Mouse (Mus musculus) kidney, embryonic 15.5 days (tissue): Measurements from ENCODE around the gene Nfic. TPM values are rescaled to one million over a fixed set of nuclear protein-coding genes. Genes with fewer than 3 reads are reported as not detected.

Source experiments
- ATAC-seq: fragments of 200-750 bp; cut with Nextera tagmentation; replicated peaks from 2 replicates; pipeline ENCODE4 v1.8.0; 2017; ENCODE audit warnings: moderate TSS enrichment; ENCODE audit not compliant: low FRiP score
- H3K27ac ChIP-seq: fragments of 300-500 bp; sonication (generic); 2 replicates; pipeline ENCODE4 v1.5.1; 2015; ENCODE audit warnings: mild to moderate bottlenecking, inconsistent platforms
- H3K27me3 ChIP-seq: fragments of 300-500 bp; sonication (generic); 2 replicates; pipeline ENCODE4 v1.6.1; 2015; ENCODE audit warnings: inconsistent platforms
- H3K36me3 ChIP-seq: fragments of 300-500 bp; sonication (generic); 2 replicates; pipeline ENCODE4 v1.6.1; 2015; ENCODE audit warnings: inconsistent platforms
- H3K4me1 ChIP-seq: fragments of 300-500 bp; sonication (generic); 2 replicates; pipeline ENCODE4 v1.6.1; 2015; ENCODE audit warnings: inconsistent platforms
- H3K4me2 ChIP-seq: fragments of 300-500 bp; sonication (generic); 2 replicates; pipeline ENCODE4 v1.6.1; 2015; ENCODE audit warnings: moderate library complexity, mild to moderate bottlenecking, inconsistent platforms
- H3K4me3 ChIP-seq: fragments of 300-500 bp; sonication (generic); replicated peaks from 2 replicates; pipeline ENCODE4 v1.5.1; 2015; ENCODE audit warnings: mild to moderate bottlenecking, inconsistent platforms
- H3K9ac ChIP-seq: fragments of 300-500 bp; sonication (generic); 2 replicates; pipeline ENCODE4 v1.6.1; 2015; ENCODE audit warnings: mild to moderate bottlenecking, inconsistent platforms
- H3K9me3 ChIP-seq: fragments of 300-500 bp; sonication (generic); replicated peaks from 2 replicates; pipeline ENCODE4 v1.6.1; 2016; ENCODE audit warnings: inconsistent platforms
- WGBS: fragments of 180-500 bp; shearing (Covaris S2); methylation state at CpG from one replicate; pipeline ENCODE4 v1.1.7; 2015; ENCODE audit warnings: mixed read lengths; 5-methylcytosine and 5-hydroxymethylcytosine counted together
- polyA plus RNA-seq: library from polyadenylated mRNA; unstranded; fragments of >200 nt; fragmentation: Nextera tagmentation; extraction: Ambion mirVana; gene quantifications from 2 replicates; pipeline ENCODE4 v1.2.1, GENCODE M21; 2015

Nfic gene
- polyA plus RNA-seq, 1 experiment from 2014 or later = 84.5 TPM

DNA sequence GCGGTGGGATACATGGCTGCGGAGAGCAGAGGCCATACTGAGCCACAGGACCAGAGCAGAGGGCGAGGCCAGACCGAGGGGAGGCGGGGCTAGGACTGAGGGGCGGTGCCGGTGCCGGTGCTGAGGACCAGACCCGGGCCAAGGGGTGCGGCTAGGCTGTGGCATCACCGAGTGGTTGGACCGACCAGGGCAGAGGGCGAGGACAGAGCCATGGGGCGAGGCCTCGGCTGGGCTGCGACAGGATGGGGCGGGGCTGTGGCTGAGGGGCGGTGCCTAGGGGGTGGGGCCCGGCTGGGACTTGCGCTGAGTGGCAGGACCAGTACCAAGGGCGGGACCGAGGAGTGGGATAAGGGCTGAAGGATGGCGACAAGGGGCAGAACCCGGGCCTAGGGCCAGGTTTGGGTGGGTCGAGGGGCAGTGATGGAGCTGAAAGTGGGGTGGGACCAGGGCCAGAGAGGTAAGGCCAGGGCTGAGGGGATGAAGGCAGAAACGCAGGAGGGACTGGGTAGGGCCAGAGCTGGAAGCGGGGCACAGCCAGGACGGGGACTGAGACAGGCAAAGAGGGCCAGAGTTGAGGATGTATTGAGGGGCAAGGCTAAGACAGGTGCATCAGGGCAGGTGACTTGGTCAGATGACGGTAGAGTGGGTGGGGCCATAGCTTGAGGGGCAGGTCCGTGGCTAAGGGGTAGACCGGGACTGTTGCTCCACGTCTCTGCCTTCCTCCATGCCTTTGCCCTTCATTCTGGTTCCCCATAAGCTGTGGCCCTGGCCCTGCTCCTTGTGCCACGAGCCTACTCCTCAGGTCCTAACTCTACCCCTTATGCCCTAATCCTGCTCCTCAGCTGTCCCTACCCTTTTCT lies 9.2 kb upstream of the Nfic start:
- peak overlapping the region; percentile 44 for H3K4me3 ChIP-seq
- H3K27ac ChIP-seq = no peak overlapping the region
- 1% methylated on average over 33 of the region's 33 CpGs for WGBS
- H3K36me3 ChIP-seq = no peaks in the 10 kb centered on the region
- H3K4me2 ChIP-seq = peak overlapping the region; percentile 74
- peak; percentile 86 for ATAC-seq
- H3K27me3 ChIP-seq = peaks cover 95% of the 10 kb centered on the region
- no peak overlapping the region for H3K9ac ChIP-seq
- H3K9me3 ChIP-seq = no peaks in the 10 kb centered on the region
- H3K4me1 ChIP-seq = peaks cover 27% of the 10 kb centered on the region

DNA sequence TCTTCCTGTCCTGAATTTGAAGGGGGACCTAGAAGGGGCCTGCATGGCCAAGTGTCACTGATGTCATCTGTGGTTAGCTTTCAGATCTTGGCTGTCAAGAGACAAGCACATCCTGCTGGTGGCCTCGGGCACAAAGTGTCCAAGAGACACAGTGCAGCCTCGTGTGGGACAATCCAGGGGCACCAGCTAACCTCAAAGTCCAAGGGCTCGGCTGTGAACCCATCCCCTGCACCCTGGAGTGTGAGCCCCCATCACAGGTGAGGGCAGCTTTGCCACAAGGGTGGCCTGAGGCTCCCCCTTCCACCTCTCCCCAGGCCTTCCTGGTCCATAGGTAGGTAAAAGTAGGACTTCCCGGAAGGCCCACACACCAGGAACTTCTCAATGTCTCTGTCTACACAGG lies 8.1 kb upstream of the Nfic start:
- WGBS = 73% methylated on average over 4 of the region's 4 CpGs
- no peak for ATAC-seq
- peak overlapping the region; percentile 74; the same call in 1 of the 2 replicates for H3K4me2 ChIP-seq
- H3K27me3 ChIP-seq = peaks cover 94% of the 10 kb centered on the region
- H3K9ac ChIP-seq = no peak overlapping the region
- no peak overlapping the region for H3K4me3 ChIP-seq
- H3K36me3 ChIP-seq = no peaks in the 10 kb centered on the region
- no peak overlapping the region for H3K27ac ChIP-seq
- H3K4me1 ChIP-seq = peaks cover 27% of the 10 kb centered on the region
- no peaks in the 10 kb centered on the region for H3K9me3 ChIP-seq

DNA sequence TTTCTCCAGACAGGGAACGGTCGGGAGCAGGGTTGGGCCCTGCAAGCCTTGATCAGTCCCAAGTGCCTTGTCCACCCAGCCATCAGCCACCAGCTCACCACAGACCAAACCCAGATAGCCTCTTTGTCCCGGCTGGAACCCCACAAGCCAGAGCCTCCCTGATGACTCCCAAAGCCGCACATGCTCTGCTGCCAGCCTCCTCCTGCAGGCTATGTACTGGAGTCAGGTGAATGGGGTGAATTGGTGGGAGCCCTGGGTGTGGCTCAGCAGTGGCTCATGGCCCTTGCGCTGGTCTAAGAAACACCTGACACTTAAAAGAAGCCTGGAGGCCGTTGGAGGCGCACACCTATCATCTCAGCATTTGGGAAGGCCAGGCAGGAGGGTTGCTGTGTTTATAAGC lies 7.5 kb upstream of the Nfic start:
- H3K27ac ChIP-seq = no peak overlapping the region
- peaks cover 98% of the 10 kb centered on the region for H3K27me3 ChIP-seq
- H3K4me2 ChIP-seq = no peak overlapping the region
- H3K9ac ChIP-seq = no peak overlapping the region
- 80% methylated on average over 7 of the region's 7 CpGs for WGBS
- H3K4me3 ChIP-seq = no peak overlapping the region
- no peak for ATAC-seq
- H3K36me3 ChIP-seq = no peaks in the 10 kb centered on the region
- no peaks in the 10 kb centered on the region for H3K9me3 ChIP-seq
- H3K4me1 ChIP-seq = peaks cover 27% of the 10 kb centered on the region

DNA sequence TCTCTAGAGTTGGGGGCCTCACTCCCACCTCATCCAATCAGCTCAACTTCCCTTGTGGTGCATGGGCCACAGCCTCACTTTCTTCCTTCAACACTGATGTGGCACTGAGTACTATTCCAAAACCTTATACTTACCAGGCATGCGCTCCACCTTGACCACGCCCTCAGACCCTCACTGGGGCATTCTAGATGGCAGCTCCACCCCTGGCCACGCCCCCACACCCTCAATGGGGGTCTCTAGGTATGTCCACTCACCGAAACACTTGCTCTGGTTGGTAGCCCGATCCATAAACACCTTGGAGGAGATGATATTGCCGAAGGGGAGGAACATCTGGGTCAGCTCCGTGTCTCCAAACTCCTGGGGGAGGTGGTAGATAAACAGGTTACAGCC lies 7.0 kb upstream of the Nfic start:
- ATAC-seq = no peak
- no peaks in the 10 kb centered on the region for H3K36me3 ChIP-seq
- no peak overlapping the region for H3K27ac ChIP-seq
- H3K4me2 ChIP-seq = peak overlapping the region; percentile 42
- peak overlapping the region; percentile 21; the same call in 1 of the 2 replicates for H3K4me3 ChIP-seq
- peaks cover 99% of the 10 kb centered on the region for H3K27me3 ChIP-seq
- 34% methylated on average over 7 of the region's 7 CpGs for WGBS
- H3K9ac ChIP-seq = no peak overlapping the region
- no peaks in the 10 kb centered on the region for H3K9me3 ChIP-seq
- peaks cover 27% of the 10 kb centered on the region for H3K4me1 ChIP-seq

DNA sequence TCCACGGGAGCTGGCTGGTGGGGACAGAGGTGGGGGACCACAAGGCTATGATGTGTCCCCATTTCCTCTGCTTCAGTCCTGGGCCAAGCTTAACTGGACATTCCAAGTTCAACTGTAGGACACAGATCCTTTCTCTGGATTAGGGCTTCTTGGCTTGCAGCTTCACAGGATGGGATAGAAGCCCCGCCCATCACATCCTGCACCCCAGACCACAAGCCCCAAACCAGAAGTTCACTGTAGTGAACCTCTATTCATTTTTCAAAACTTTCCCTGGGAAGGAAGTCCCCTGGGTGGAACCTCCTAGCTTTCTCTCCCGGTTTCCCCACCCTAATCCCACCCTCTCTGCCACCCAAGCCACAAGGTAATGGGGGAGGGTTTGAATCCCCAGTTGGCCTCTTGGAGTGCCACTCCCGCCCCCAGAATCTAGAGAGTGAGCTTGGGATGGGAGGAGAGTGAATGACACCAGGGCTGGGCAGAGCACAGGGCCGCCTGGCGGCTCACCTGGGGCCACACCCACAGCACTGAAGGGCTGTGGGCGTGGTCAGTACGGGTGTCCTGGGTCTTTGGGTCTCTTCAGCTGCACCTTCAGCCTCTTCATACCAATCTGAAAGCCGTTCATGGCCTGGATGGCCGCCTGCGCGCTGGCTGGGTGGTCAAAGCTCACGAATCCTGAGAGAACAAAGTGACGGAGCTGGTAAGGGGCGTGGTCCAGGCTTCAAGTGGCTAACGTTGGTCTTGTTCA lies 6.4 kb upstream of the Nfic start:
- WGBS = 4% methylated on average over 16 of the region's 16 CpGs
- no peaks in the 10 kb centered on the region for H3K36me3 ChIP-seq
- peak overlapping the region; percentile 21 for H3K4me3 ChIP-seq
- peak overlapping the region; percentile 42 for H3K4me2 ChIP-seq
- H3K9me3 ChIP-seq = no peaks in the 10 kb centered on the region
- H3K9ac ChIP-seq = no peak overlapping the region
- H3K27ac ChIP-seq = no peak overlapping the region
- H3K27me3 ChIP-seq = peaks cover 99% of the 10 kb centered on the region
- peaks cover 27% of the 10 kb centered on the region for H3K4me1 ChIP-seq
- no peak for ATAC-seq

DNA sequence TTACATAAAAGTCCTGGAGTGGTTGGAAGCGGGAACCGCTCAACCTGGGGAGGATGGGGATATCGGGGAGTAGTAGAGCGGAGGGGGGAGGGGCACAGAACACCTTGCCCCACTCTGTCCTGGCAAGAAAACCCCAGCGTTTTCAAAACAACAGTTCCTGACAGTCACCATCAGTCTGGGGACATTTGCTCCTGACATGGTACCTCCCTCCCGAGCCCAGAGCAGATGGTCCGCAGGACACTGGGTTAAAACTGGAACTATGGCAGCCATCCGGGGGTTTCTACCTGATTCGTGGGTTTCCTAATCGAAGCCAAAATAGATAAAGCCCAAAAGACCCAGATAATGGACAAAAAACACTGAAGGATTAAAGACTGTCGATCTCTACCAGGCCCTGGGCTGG lies 5.5 kb upstream of the Nfic start:
- WGBS = 38% methylated on average over 11 of the region's 11 CpGs
- H3K4me3 ChIP-seq = no peak overlapping the region

DNA sequence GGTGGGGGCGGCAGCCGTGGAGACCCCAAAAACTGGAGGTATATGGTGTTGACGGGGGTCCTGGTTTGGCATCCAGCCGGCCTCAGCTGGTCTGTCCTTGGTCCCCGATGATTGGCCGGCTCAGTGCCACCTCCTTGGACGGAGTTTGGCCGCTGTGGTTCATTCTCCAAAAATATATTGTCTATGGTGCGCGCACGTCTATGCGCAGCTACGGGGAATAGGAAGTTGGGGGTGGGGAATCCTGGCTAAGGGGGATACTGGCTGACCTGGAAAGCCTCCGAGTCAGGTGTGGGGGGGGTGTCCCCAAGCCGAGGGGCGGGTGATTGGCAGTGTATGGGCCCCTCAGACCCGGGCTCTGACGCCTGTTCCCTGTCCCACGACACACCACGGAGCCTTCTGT lies 5.0 kb upstream of the Nfic start:
- no peak for ATAC-seq
- 24% methylated on average over 20 of the region's 20 CpGs for WGBS
- H3K4me1 ChIP-seq = peaks cover 27% of the 10 kb centered on the region
- no peak overlapping the region for H3K9ac ChIP-seq
- H3K4me2 ChIP-seq = no peak overlapping the region
- no peak overlapping the region for H3K4me3 ChIP-seq
- H3K27me3 ChIP-seq = peaks cover 99% of the 10 kb centered on the region
- H3K36me3 ChIP-seq = no peaks in the 10 kb centered on the region
- no peak overlapping the region for H3K27ac ChIP-seq
- no peaks in the 10 kb centered on the region for H3K9me3 ChIP-seq

More for the DNA sequence above, 5.5 kb upstream of the Nfic start:
- Histone ChIP-seq H3K27ac (no peak overlapping the region), H3K9me3 (no peaks in the 10 kb centered on the region), H3K4me2 (no peak overlapping the region), H3K36me3 (no peaks in the 10 kb centered on the region), H3K9ac (no peak overlapping the region), H3K4me1 (peaks cover 27% of the 10 kb centered on the region), H3K27me3 (peaks cover 99% of the 10 kb centered on the region)
- no peak for ATAC-seq

DNA sequence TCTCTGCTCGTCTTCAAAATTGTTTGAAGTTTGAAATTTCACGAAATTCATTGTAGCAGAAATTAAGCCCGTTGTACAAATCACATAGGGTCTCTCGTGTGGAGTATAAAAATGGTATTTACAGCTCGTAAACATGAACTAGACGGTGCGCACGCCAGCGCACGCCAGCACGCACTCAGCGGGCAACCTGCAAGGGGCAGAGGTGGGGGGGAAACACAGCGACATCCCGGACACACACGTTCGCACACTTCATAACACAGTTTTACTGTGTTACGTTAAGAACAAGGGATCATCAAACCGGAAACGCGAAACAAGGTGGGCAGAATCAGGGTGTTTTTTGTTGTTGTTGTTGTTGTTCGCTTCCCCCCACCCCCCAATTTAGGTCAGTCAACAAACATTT lies 4.0 kb upstream of the Nfic start:
- Histone ChIP-seq H3K9ac (no peak overlapping the region), H3K36me3 (no peaks in the 10 kb centered on the region), H3K4me3 (no peak overlapping the region), H3K9me3 (no peaks in the 10 kb centered on the region), H3K4me2 (no peak overlapping the region), H3K27ac (no peak overlapping the region), H3K27me3 (peaks cover 99% of the 10 kb centered on the region), H3K4me1 (peaks cover 18% of the 10 kb centered on the region)
- 69% methylated on average over 21 of the region's 21 CpGs for WGBS
- ATAC-seq = no peak

DNA sequence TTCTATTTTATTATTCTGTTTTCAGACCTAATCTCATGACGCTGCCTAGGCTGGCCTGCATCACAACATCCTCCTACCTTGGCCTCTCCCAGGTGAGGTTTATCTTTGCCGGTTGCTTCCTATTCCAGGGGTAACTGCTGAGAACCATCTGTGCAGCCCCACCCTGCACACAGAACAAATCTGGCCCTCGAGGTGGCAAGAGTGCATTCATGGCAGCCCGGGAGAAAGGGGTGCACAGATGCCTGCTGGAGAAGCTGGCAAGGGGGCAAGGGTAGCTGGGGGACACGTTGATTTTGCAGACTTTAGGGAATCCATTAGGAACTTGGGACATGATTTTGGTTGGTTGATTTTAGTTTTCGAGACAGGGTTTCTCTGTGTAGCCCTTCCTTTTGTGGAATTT lies 2.8 kb upstream of the Nfic start:
- WGBS = 84% methylated on average over 6 of the region's 6 CpGs
- Histone ChIP-seq H3K4me1 (peaks cover 12% of the 10 kb centered on the region), H3K9me3 (no peaks in the 10 kb centered on the region), H3K27ac (no peak overlapping the region), H3K9ac (no peak overlapping the region), H3K27me3 (peaks cover 99% of the 10 kb centered on the region), H3K4me3 (no peak overlapping the region), H3K4me2 (no peak overlapping the region), H3K36me3 (no peaks in the 10 kb centered on the region)
- ATAC-seq = no peak

DNA sequence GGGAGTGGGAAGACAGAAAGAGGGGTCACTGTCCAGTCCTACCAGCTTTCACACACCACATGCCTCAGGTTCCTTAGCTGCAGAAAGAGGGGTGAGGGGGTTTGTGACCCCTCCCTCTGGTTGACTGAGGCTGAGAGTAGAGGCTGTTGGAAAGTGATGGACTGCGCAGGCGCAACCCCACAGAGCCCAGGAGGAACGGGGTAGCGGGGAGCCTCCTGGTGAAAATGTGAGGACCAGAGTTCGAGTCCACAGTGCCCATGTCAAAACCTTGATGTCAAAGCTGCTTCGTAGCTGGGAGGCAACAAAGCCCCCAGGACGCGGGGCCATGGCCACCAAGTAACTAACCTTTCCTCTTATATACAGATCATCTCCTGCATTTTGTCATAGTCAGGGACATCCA lies 2.2 kb upstream of the Nfic start:
- H3K36me3 ChIP-seq = no peaks in the 10 kb centered on the region
- no peak overlapping the region for H3K4me2 ChIP-seq
- no peak overlapping the region for H3K27ac ChIP-seq
- no peak for ATAC-seq
- peaks cover 99% of the 10 kb centered on the region for H3K27me3 ChIP-seq
- H3K4me1 ChIP-seq = peaks cover 16% of the 10 kb centered on the region
- H3K9ac ChIP-seq = no peak overlapping the region
- no peak overlapping the region for H3K4me3 ChIP-seq
- no peaks in the 10 kb centered on the region for H3K9me3 ChIP-seq
- 86% methylated on average over 8 of the region's 8 CpGs for WGBS

DNA sequence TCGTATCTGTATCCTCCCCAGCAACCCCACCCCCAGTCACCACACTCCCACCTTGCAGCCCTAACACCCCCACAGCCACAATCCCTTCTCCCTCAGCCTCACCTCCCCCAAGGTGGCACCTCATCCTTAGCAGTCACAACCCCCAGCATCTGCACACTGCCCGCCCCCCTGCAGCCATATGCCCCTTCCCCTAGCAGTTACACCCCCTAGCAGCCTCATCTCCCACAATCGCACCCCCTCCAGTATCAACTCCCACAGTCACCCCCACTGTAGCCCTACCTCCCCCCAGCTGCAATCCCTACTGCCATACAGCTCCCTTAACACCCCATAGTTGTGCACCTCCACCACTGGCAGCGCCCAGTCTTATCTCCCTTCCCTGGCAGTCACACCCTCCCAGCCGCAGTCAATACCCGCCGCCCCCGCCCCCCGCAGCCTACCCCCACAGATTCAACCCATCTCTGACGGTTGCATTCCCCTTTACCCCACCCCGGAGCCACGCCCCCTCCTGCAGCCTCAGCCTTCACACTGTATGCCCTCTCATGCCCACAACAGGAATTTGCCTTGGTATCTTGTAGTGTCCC lies 1.6 kb upstream of the Nfic start:
- Histone ChIP-seq H3K9ac (no peak overlapping the region), H3K27me3 (peaks cover 99% of the 10 kb centered on the region), H3K4me2 (no peak overlapping the region), H3K4me1 (peaks cover 19% of the 10 kb centered on the region), H3K27ac (no peak overlapping the region), H3K4me3 (no peak overlapping the region), H3K36me3 (no peaks in the 10 kb centered on the region), H3K9me3 (no peaks in the 10 kb centered on the region)
- WGBS = 58% methylated on average over 12 of the region's 12 CpGs
- no peak for ATAC-seq

DNA sequence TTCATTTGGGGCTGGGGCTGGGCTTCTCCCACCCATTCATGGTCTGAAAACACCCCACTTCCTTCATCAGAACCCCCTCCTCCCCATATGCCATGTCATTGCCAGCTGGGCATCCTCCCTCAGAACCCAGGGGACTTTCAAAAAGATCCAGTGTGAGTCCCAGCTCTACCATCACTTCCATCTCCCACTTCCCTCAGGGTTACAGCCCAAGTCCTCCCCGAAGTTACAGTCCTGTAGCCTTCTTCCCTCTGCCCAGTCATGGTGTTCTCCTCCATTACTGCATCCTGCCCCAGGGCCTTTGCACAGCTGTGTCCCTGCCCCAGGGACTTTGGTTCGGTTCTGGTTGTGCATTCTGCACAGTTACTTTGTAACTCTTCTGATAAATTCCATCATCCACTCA lies 1.3 kb downstream of the Nfic start:
- Histone ChIP-seq H3K4me3 (no peak overlapping the region), H3K9ac (no peak overlapping the region), H3K27ac (no peak overlapping the region), H3K27me3 (peaks cover 89% of the 10 kb centered on the region), H3K4me1 (peaks cover 9% of the 10 kb centered on the region; the same call in 1 of the 2 replicates), H3K9me3 (no peaks in the 10 kb centered on the region), H3K4me2 (no peak overlapping the region), H3K36me3 (no peaks in the 10 kb centered on the region)
- ATAC-seq = no peak
- 68% methylated on average over 2 of the region's 2 CpGs for WGBS
